Mouse (Mus musculus): ENCODE measurements around the gene Elavl3. TPM values are rescaled to one million over a fixed set of nuclear protein-coding genes. Genes with fewer than 3 reads are reported as not detected.

Gene Elavl3
- total RNA-seq, 2 experiments from 2014 or later = 197 to 205 TPM

DNA sequence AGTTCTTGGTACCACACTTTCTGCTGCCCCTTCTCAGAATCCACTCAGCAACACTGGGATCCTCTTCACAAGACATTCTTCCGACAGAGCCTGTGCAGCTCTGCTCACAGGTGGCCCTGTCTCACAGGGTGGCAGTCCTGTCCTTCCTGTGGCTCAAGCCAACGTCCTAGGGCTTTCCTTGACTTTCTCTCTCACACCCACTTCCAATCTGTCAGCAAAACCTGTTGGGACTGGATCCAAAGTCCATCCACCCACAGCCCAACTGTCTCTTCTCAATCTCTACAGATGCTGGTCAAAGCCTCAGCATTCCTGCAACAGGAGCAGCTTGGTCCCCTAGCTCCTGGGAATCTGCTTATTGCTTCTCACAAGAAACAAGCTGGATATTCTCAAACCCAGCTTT is 9.5 kb upstream of the Elavl3 start:
- DNase-seq (ENCODE audit: low spot score in 2 of 2) = no peak

DNA sequence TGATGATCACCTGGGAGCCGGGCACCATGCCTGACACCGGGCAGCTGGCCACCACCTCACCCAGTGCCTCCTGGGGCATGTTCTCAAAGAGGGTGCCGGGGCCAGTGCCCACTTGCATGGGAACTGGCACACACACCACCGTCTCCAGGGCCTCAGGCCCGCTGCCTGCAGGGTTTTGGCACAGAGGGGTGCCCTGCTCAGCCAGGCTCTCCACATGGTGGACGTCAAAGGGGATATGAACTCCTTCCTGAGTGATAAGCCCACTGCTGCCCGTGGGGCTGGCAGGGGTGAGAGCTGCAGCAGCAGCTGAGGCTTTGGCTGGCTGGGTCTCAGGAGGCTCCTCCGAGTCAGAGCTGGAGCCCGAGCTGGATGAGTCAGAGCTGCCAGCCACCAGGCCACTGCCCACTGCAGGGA is 6.2 kb upstream of the Elavl3 start:
- DNase-seq (ENCODE audit: low spot score in 2 of 2) = peak in 1 of 2 experiments; percentile 60

DNA sequence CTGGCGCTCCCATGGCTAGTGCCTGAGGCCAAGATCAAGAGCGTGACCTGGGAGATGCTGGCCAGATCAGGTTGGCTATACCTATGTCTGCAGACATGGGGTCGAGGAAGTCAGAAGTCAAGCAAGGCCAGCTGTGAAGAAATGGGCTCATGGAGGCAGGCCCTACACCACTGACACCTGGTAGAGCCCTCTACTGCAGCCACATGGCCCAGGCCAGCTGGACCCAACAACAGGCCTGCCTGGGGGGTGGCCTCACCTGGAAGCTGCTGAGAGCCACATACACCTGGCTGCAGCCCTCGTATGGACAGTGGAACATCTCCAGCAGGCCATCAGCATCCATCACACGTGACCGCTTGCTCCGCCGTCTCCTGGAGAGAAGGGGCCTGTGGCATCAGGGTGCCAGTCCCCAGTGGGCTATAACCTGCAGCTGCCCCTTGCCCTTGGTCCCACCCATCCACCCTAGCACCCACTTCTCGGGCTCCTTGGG is 5.3 kb upstream of the Elavl3 start:
- no peak for DNase-seq (ENCODE audit: low spot score in 2 of 2)

DNA sequence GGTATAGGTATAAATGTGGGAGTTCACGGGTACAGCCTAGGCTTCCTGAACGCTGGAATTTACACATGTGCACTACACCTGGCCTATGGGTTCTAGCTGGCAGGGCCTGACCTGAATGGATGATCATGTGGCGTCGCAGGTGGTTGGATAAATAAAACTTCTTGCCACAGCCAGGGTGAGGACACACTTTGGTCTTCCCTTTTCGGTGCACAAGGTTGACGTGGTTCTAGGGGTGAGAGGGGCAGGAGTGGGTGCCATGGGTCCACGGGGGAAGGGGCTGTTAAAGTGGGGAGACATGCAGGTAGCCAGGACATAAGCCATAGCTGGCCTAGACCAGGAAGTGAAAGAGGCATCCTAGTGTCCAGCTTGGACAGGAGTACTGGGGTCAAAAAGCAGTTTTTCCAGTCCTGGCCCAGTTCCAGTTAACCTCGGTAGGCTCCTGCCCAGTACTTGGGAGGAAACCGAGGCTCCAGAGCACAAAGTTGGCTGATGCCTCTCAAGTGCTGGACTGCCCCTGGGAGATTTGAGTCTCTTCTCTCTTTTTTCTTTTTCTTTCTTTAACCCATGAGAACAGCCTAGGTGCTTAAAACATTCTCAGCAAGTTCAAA is 4.6 kb upstream of the Elavl3 start:
- no peak for DNase-seq (ENCODE audit: low spot score in 2 of 2)

DNA sequence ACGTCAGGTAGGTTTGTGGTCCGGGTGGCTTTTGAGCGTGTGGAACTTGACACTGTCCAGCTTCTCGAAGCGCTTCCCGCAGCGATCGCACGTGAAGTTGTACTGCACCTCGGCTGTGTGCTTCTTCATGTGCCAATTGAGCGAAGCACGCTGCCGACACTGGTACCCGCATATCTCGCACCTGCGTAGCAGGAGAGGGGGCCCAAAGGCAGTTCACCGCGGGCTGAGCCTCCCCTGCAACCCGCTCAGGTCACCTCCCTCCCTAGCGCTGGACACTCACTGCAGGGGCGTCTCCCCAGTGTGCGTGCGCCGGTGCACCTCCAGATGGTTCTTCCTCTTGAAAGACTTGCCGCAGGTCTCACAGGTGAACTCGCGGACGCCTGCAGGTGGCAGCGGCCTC is 3.9 kb upstream of the Elavl3 start:
- no peak for DNase-seq (ENCODE audit: low spot score in 2 of 2)

DNA sequence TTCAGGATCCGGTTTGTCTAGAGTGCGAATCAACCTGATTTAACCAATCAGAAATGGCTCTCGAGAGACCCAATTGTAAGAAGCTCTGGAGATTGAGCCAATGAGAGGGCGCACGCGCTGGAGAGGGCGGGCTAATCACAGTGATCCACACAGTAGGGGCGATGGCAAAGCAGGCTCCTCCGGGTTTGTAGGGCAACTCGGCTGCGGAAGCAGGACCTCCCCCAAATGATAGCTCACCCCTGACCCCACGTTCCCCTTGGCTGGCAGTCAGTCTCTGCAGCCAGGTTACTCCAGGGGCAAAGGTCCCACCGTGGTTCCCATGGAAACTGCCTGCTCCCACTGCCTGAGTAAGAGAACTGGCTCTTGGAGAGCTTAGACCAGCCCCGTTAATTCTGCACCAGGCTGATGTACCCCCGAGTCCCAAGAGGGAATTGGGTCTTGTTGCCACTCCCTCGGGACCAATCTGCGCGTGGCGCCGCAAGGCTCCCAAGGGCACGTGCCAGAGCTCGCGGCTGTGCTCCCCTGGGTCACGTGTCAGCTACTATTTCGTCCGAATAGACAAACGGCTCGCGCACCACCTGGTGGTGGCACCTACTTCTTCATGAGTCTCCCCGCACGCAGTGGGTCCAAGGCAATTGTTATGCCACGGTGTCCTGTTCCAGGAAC is 2.7 kb upstream of the Elavl3 start:
- DNase-seq (ENCODE audit: low spot score in 2 of 2) = peak; percentile 75 to 79

DNA sequence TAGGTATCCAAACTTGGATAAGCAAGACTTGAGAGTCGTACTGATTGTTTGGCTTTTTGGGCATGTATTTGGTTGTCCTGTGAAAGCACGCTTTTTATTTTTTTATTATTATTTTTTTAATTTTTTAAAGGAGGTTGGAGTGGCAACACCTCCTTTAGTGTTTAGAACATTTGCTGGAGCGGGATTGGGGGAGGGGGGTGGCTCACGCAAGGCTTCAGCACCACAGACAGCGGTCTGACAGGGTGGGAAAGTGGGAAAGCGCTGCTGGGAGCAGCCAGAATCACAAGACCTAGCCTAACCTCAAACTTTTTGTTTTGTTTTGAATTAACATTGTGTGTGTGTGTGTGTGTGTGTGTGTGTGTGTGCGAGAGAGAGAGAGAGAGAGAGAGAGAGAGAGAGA is 1.8 kb upstream of the Elavl3 start:
- DNase-seq (ENCODE audit: low spot score in 2 of 2) = no peak

DNA sequence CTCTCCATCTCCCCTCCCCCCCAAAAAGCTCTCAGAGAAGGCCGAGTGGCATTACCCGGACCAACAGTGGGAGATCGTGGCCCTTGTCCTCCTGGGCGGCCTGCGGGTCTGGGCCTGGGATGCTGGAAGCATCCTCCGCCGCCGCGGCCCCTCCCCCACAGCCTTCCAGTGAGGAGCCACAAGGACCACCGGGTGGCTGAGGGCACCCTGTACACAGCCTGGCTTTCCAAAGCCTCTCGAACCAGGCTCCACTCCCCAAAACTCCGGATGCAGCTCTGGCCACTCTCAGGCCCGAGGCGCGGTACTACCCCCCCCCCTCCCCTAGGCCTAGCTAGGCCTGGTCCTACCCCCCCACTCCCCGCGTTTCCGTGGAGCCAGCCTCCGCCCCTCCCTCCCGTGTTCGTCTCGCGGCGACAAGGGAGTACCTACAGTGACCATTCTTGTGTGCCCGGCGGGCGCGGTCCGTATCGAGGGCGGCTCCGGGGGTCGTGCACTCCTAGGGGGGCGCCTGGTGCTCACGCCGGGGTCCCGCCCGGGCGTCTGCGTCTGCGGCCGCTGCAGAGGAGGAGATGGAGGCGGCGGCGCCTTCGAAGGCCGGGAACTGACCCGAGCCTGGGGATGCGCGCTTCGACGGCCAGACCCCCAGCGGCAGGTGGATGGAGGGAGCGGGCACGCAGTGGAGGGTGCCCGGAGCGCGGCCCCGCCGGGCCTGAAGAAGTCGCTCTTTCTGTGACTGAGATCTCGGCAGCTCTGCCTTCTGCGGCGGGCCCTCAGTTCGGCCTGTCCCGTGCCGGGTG is 464 bp downstream of the Elavl3 start:
- DNase-seq (ENCODE audit: low spot score in 2 of 2) = peak; percentile 61 to 71

DNA sequence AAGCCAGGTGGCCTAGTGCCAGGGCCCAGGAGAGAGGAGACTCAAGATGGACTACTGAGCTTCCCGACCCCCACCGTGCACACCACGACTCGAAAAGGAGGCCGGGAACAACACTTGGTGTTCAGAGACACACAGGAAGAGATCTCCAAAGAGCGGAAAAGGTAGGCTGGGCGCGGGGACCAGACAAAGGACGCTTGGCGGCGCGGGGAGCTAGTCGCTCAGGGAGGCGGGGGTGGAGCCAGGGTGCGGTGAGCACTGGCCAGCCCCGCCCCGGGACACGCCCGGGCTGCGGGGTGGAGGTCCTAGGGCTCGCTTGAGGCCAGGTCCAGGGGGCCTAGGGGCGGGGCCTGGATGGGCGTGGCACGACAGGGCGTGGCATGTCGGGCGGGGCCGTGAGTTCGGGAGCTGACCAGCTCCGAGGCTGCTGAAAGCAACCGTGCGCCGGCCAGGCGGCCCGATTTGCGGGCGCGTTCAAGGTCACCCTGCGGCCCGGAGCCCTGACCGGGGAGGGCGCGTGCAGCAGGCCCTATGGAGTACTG is 1.4 kb downstream of the Elavl3 start:
- DNase-seq (ENCODE audit: low spot score in 2 of 2) = peak; percentile 60 to 71

DNA sequence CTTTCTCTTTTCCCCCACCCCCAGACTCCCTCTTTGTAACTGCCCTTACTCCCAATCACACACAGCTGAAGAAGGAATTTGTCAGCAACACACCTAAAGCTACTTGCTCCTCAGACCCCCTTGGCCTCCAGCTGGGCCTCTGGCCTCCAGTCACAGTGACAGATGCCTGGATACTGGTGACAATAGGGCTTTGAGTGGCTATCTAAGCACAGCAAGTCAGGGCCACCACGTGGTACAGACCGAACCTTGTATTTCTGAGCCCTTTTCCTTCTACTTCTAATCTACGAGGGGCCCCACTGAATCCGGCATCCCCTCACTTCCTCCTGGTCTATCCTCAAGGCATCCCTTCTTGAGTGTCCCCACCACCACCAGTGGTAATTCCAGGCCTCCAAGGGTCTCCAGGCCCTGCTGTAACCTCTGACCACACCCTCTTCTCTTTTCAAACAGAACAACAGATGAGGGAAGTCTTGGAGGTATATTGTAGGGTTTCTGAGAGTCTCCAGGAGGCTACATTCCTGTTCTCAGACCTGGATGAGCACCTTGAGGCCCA is 2.0 kb downstream of the Elavl3 start:
- no peak for DNase-seq (ENCODE audit: low spot score in 2 of 2)

DNA sequence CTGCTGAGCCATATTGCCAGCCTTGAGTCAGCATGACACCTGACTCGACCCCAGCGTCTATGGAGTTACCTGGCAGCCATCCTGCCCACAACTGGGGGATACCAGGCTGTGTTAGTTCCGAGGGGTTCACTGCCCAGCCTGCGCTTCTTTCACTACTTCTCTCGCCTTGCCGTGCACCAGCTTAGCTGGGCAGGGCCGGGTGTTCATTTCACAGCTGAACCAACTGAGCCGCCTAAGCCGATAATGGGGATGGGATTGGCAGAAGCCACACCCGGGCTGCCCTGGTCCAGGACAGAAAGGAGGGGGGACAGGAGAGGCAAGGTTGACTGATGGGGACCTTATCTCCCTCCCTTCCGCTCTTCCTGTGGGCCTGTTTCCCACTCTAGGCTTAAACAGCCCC is 2.5 kb downstream of the Elavl3 start:
- no peak for DNase-seq (ENCODE audit: low spot score in 2 of 2)

DNA sequence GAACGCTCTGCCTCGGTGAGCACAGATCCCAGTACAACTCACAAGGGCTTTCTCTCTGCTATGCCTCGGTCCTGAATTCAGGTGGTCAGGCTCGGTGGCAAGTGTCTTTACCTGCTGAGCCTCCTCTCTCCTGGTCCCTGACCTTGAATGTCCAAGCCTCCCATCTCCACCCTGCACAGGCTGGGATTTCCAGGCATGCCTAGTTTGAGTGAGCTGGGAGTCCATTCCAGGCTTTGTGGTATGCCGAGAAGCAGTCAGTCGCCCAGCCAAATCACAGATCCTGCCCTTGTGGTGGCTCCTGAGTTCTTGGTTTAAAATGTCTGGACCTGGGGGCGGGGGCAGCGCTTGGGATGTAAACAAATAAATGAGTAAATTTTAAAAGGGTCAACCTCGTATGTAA is 4.5 kb downstream of the Elavl3 start:
- DNase-seq (ENCODE audit: low spot score in 2 of 2) = no peak

DNA sequence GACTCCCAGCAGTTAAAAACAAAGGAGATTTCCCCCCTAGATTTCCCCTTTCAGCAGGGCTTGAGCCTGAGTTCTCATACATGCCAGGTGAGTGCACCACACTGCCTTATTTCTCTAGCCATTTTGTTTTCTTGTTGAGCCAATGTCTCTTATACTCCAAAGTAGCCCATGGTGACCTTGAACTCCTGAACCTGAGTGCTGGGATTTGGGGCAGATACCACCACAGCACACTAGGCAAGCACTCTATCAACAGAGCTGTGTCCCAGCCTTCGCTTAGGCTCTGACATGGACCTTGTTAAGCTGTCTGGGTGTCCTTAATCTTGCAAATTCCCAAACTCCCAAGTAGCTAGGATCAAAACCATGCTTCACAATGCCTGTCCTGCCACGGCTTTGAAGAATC is 10.0 kb downstream of the Elavl3 start:
- no peak for DNase-seq (ENCODE audit: low spot score in 2 of 2)

DNA sequence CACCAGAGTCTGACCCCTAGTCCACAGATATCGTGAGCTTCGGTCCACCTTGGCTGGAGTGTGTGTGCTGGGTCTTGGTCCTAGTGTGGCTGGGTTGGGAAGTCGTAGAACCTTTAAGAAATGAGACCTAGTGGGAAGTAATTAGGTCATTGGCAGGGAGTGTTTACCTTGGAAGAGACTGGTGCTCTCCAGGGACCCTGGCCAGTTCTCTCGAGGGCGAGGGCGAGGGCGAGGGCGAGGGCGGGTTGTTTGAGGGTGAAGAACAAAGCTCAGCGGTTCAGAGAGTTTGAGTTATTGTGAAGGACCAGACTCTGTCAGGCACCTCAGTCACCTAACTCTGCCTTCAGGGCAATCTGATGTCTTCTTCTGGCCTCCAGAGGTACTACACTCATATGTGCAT is 14.0 kb downstream of the Elavl3 start:
- DNase-seq (ENCODE audit: low spot score in 2 of 2) = no peak

DNA sequence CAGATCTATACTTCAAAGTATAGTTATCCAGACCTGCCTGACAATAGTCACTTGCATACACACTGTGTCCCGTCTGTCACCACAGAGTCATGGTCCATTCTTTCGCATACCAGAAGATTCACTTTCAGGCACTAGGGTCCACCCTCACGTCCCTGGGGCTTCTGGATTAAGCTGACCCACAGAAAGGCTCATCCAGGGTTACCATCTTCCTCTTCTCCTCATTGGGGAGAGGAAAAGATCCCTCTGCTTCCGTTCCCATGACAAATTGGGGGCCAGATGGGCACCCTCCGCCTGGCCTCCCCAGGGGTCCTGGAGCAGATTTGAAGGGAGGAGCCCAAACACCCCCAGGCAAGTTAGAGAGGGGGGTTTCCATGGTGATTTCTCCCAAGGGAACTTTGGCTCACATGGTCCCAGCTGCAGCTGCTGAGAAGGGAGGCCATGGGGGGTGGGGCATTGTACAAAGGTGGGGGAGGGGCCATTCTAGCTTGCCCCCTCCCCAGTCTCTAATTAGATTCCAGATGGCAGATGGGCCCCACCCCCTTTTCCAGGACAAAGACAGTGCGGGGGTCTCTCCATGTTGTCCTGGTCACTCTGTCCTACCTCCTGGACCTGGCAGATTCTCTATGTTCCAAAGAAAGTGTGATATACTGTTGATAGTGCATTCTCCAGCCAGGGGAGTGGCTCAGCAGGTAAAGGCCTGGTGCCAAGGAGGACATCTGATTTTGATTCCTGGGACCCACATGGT is 16.4 kb downstream of the Elavl3 start:
- DNase-seq (ENCODE audit: low spot score in 2 of 2) = no peak

DNA sequence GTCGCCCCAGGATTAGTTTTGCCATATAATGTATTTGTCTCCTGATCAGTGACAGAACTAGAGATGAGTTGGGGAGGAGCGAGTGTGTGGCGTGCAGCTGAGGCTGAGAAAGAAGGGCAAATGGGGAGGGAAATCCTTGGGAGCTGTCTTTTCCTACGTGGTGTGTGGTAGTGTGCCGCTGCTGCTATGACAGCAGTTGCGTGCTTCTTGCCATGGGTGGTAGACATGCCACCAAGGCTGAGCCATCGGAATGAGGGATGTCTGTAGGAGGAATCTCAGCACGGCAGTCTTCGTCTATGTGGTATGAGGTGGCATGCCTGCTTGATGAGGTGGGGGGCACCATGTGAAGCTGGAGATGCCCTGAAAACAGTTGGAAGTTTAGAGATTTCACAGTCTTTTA is 21.4 kb downstream of the Elavl3 start:
- no peak for DNase-seq (ENCODE audit: low spot score in 2 of 2)

DNA sequence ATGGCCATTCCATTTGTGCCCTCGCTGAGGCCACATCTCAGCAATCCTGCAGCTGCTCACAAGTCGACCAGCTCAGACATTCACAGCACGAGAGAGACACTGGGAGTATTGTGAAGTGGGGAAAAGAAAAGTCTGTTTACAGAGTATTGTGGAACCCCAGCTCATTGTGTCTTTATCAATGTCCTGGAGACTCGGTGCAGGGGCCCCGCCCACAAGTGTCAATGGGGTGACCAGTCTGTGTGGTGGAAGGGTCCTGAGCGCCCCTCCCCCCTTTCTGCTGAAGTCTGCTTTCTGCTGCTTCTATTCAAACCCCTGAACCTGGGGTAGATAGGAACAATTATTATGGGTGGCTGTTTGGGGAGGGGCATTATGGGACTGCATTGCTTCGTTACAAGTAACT is 23.4 kb downstream of the Elavl3 start:
- no peak for DNase-seq (ENCODE audit: low spot score in 2 of 2)

DNA sequence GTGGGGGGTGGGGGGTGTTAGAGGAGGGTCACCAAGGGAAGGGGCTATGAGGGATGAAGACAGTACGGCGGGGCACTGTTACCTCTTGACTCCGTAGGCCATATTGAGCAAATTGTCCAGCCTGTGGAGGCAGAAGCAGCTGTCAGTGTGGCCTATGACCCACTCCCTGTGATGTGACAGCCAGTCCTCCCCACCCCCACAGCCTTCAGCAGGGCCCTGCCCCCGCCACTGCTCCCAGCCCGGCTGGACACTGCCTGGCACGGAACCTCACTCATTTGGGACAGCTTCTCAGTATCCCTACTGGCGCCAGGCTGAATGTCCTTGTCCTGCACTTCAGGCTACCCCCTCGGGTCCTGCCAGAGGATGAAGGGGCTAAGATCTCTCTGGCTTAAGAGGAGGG is 27.2 kb downstream of the Elavl3 start:
- no peak for DNase-seq (ENCODE audit: low spot score in 2 of 2)

DNA sequence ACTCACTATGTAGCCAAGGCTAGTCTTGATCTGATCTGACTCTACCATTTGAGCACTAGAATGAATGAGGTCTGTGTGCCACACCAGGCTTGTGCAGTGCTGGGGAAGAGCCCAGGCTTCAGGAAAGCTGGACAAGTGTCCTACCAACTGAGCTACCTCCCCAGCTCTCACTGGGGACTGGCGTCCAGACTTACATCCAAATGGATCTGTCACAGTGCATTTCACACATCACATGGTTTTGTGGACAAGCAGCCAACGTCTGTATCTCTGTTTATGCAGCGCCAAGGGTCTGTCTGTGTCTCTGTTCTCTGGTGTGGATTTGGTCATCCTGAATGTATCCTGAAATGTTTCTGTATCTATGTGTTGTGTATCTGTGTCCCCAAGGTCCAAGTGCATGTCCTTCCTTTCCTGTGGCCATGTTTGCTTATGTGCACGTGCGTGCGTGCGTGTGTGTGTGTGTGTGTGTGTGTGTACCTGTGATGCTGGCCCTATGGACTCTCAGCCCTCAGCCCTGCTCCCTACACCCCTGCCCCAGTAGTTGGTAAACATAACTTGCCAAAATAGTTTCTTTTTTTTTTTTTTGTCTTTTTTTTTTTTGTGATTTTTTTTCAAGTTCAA is 34.5 kb downstream of the Elavl3 start:
- no peak for DNase-seq (ENCODE audit: low spot score in 2 of 2)

DNA sequence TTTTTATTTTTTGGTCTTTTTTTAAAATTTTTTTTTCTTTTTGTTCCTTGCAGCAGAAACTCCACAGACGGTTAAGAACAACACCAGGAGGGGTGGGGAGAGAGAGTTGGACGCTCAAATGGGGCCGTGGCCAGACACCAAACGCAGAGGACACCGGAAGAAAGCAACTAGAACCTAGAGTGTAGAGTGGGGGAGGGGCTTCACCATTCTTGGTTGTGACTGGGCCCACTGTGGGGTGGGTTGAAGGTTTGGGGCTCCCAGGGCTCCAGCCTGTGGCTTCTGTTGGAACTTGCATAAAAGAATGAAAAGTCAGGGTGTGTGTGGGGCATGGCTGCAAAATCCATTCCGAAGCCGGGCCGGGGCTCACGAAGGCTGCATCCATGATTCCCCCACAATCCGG is 35.6 kb downstream of the Elavl3 start:
- no peak for DNase-seq (ENCODE audit: low spot score in 2 of 2)

DNA sequence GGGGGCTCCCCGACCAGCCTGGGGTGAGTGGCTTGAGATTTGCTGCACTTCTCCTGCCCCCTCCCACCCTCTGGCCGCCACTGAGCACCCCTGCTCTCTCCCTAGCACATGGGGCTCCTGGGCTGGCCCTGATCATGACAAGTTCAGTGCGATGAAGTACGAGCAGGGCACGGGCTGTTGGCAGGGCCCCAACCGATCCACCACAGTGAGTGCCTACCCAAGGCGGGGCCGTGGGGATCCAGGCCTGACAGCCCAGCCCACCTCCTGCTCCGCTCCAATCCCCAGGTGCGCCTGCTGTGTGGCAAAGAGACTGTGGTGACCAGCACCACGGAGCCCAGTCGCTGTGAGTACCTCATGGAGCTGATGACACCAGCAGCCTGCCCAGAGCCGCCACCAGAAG is 39.1 kb downstream of the Elavl3 start:
- DNase-seq (ENCODE audit: low spot score in 2 of 2) = no peak
